Mouse (Mus musculus) C2C12 (cell line): ENCODE measurements around the gene Otogl.

ENCODE experiments used
- CEBPB ChIP-seq: IDR thresholded peaks from one replicate; pipeline ENCODE4 v1.6.1; 2011; ENCODE audit warnings: low read depth, mild to moderate bottlenecking, control low read depth, moderate library complexity
- CTCF ChIP-seq: IDR thresholded peaks from one replicate; pipeline ENCODE4 v1.5.1; 2011; ENCODE audit not compliant: control insufficient read depth, insufficient read depth, insufficient read length
- FOSL1 ChIP-seq: IDR thresholded peaks from one replicate; pipeline ENCODE4 v1.8.0; 2011; ENCODE audit warnings: mild to moderate bottlenecking, low read length; ENCODE audit not compliant: poor library complexity, insufficient read depth, severe bottlenecking
- MAX ChIP-seq: IDR thresholded peaks from one replicate; pipeline ENCODE4 v1.6.1; 2011; ENCODE audit warnings: mild to moderate bottlenecking, control low read depth
- MYOD1 ChIP-seq: IDR thresholded peaks from one replicate; pipeline ENCODE4 v1.6.1; 2011; ENCODE audit warnings: low read depth; ENCODE audit not compliant: control insufficient read depth, insufficient read length
- MYOG ChIP-seq: IDR thresholded peaks from one replicate; pipeline ENCODE4 v1.6.1; 2011; ENCODE audit not compliant: control insufficient read depth, insufficient read length; ENCODE audit errors: extremely low read depth
- USF1 ChIP-seq: IDR thresholded peaks from one replicate; pipeline ENCODE4 v1.6.1; 2011; ENCODE audit warnings: low read depth, mild to moderate bottlenecking, control low read depth, moderate library complexity

DNA sequence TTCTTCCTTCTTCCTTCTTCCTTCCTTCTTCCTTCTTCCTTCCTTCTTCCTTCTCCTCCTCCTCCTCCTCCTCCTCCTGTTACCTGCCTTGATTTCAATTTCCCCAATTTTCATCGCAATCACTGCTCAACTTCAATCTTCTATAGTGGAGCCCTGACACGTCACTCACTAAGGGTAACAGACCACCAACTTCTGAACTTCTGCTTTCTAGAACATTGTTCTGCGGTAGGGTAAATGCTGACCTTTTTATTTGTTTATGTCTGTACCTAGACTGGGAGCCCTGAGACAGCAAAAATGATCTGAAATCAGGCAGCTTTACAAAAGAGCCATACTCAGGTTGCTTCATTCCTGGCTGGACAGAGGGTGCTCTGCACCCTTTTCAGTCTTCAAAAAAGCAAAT, 158.5 kb downstream of the Otogl start:
- TF ChIP-seq CTCF = no peak
- no peak for TF ChIP-seq CEBPB
- TF ChIP-seq MYOG = no peak
- TF ChIP-seq FOSL1 = no peak
- no peak for TF ChIP-seq USF1
- no peak for TF ChIP-seq MYOD1
- no peak for TF ChIP-seq MAX
